Mouse (Mus musculus): ENCODE data around the gene Aspscr1. TPM values are rescaled to one million over a fixed set of nuclear protein-coding genes. Genes with fewer than 3 reads are reported as not detected.
A peak's percentile ranks its signal among the peaks of the same experiment; 100 is the strongest.

The Aspscr1 gene
- polyA plus RNA-seq, 1 experiment from 2014 or later, result 97.1 TPM

- WGBS, result 61% methylated on average over 8 of the region's 8 CpGs
- H3K27ac ChIP-seq (ENCODE audit: low read depth, low read length), result no peak overlapping the region
Measured at GRCm38 (mm10) chr11:120711980-120712604, 39.3 kb downstream of the Aspscr1 start.

GRCm38 (mm10) chr11:120712771-120713568, 40.2 kb downstream of the Aspscr1 start:
- peak; percentile 49 for ATAC-seq (replicated peaks; ENCODE audit: low FRiP score)
- Histone ChIP-seq H3K4me3 (ENCODE audit: low read depth, low read length) (peak overlapping the region; percentile 82), H3K4me2 (peak overlapping the region; percentile 99), H3K4me1 (replicated peaks; ENCODE audit: control insufficient read depth, insufficient read depth, low read length) (peaks cover 11% of the 10 kb centered on the region), H3K27me3 (replicated peaks; ENCODE audit: control insufficient read depth, insufficient read depth, low read length) (no peaks in the 10 kb centered on the region), H3K36me3 (ENCODE audit: control insufficient read depth, insufficient read depth, low read length) (peaks cover 24% of the 10 kb centered on the region), H3K9ac (ENCODE audit: low read depth, low read length) (peak overlapping the region; percentile 84), H3K27ac (ENCODE audit: low read depth, low read length) (peak overlapping the region; percentile 62), H3K9me3 (ENCODE audit: control insufficient read depth, low read length) (no peaks in the 10 kb centered on the region)
- WGBS, result under 1% methylated on average over 38 of the region's 38 CpGs
- DNase-seq (ENCODE audit: low spot score), result peak; percentile 78

More at GRCm38 (mm10) chr11:120711980-120712604, 39.3 kb downstream of the Aspscr1 start:
- no peak for ATAC-seq (replicated peaks; ENCODE audit: low FRiP score)
- Histone ChIP-seq H3K9ac (ENCODE audit: low read depth, low read length) (peak overlapping the region; percentile 84), H3K27me3 (replicated peaks; ENCODE audit: control insufficient read depth, insufficient read depth, low read length) (no peaks in the 10 kb centered on the region), H3K4me1 (replicated peaks; ENCODE audit: control insufficient read depth, insufficient read depth, low read length) (peaks cover 13% of the 10 kb centered on the region), H3K9me3 (ENCODE audit: control insufficient read depth, low read length) (no peaks in the 10 kb centered on the region), H3K4me3 (ENCODE audit: low read depth, low read length) (peak overlapping the region; percentile 82), H3K4me2 (peak overlapping the region; percentile 99), H3K36me3 (ENCODE audit: control insufficient read depth, insufficient read depth, low read length) (peaks cover 17% of the 10 kb centered on the region; the same call in 1 of the 2 replicates)
- no peak for DNase-seq (ENCODE audit: low spot score)

GRCm38 (mm10) chr11:120713580-120714518, 41.1 kb downstream of the Aspscr1 start, which contains the start of the genes Cenpx and Lrrc45:
TSS of gene Cenpx (minus strand) at chr11:120713738.
TSS of gene Lrrc45 (plus strand) at chr11:120713925.
- Histone ChIP-seq H3K36me3 (ENCODE audit: control insufficient read depth, insufficient read depth, low read length) (peaks cover 24% of the 10 kb centered on the region), H3K4me1 (replicated peaks; ENCODE audit: control insufficient read depth, insufficient read depth, low read length) (peaks cover 11% of the 10 kb centered on the region), H3K9me3 (ENCODE audit: control insufficient read depth, low read length) (no peaks in the 10 kb centered on the region), H3K4me3 (ENCODE audit: low read depth, low read length) (peak within 1 kb of the TSS; percentile 82), H3K27ac (ENCODE audit: low read depth, low read length) (peak within 1 kb of the TSS; percentile 62), H3K4me2 (peak within 1 kb of the TSS; percentile 99), H3K9ac (ENCODE audit: low read depth, low read length) (peak within 1 kb of the TSS; percentile 84), H3K27me3 (replicated peaks; ENCODE audit: control insufficient read depth, insufficient read depth, low read length) (no peaks in the 10 kb centered on the region)
- DNase-seq (ENCODE audit: low spot score), result peak; percentile 94
- 5% methylated on average over 53 of the region's 53 CpGs for WGBS
- peak; percentile 96 for ATAC-seq (replicated peaks; ENCODE audit: low FRiP score)

- DNase-seq (ENCODE audit: low spot score) (no peak), ATAC-seq (replicated peaks; ENCODE audit: low FRiP score) (no peak)
- Histone ChIP-seq H3K4me1 (replicated peaks; ENCODE audit: control insufficient read depth, insufficient read depth, low read length) (peaks cover 11% of the 10 kb centered on the region), H3K36me3 (ENCODE audit: control insufficient read depth, insufficient read depth, low read length) (peaks cover 23% of the 10 kb centered on the region), H3K9me3 (ENCODE audit: control insufficient read depth, low read length) (no peaks in the 10 kb centered on the region), H3K27ac (ENCODE audit: low read depth, low read length) (no peak overlapping the region), H3K4me3 (ENCODE audit: low read depth, low read length) (peak overlapping the region; percentile 82), H3K9ac (ENCODE audit: low read depth, low read length) (peak overlapping the region; percentile 79), H3K27me3 (replicated peaks; ENCODE audit: control insufficient read depth, insufficient read depth, low read length) (no peaks in the 10 kb centered on the region), H3K4me2 (peak overlapping the region; percentile 99)
- WGBS, result 45% methylated on average over 10 of the region's 10 CpGs
Measured at GRCm38 (mm10) chr11:120714546-120714945, 41.8 kb downstream of the Aspscr1 start.

GRCm38 (mm10) chr11:120715131-120715530, 42.4 kb downstream of the Aspscr1 start:
- WGBS, result 88% methylated on average over 9 of the region's 9 CpGs
- ATAC-seq (replicated peaks; ENCODE audit: low FRiP score) (no peak), DNase-seq (ENCODE audit: low spot score) (no peak)
- H3K9ac ChIP-seq (ENCODE audit: low read depth, low read length), result no peak overlapping the region
- no peak overlapping the region for H3K4me3 ChIP-seq (ENCODE audit: low read depth, low read length)
- peaks cover 24% of the 10 kb centered on the region for H3K36me3 ChIP-seq (ENCODE audit: control insufficient read depth, insufficient read depth, low read length)
- peak overlapping the region; percentile 99 for H3K4me2 ChIP-seq
- no peak overlapping the region for H3K27ac ChIP-seq (ENCODE audit: low read depth, low read length)
- H3K27me3 ChIP-seq (replicated peaks; ENCODE audit: control insufficient read depth, insufficient read depth, low read length), result no peaks in the 10 kb centered on the region
- H3K4me1 ChIP-seq (replicated peaks; ENCODE audit: control insufficient read depth, insufficient read depth, low read length), result peaks cover 11% of the 10 kb centered on the region
- H3K9me3 ChIP-seq (ENCODE audit: control insufficient read depth, low read length), result no peaks in the 10 kb centered on the region

GRCm38 (mm10) chr11:120719242-120719641, 46.5 kb downstream of the Aspscr1 start:
- no peaks in the 10 kb centered on the region for H3K9me3 ChIP-seq (ENCODE audit: control insufficient read depth, low read length)
- H3K36me3 ChIP-seq (ENCODE audit: control insufficient read depth, insufficient read depth, low read length), result peaks cover 19% of the 10 kb centered on the region
- no peak for ATAC-seq (replicated peaks; ENCODE audit: low FRiP score)
- H3K4me1 ChIP-seq (replicated peaks; ENCODE audit: control insufficient read depth, insufficient read depth, low read length), result peaks cover 25% of the 10 kb centered on the region
- no peak overlapping the region for H3K4me3 ChIP-seq (ENCODE audit: low read depth, low read length)
- H3K9ac ChIP-seq (ENCODE audit: low read depth, low read length), result no peak overlapping the region
- peaks cover 26% of the 10 kb centered on the region for H3K27me3 ChIP-seq (replicated peaks; ENCODE audit: control insufficient read depth, insufficient read depth, low read length)
- no peak overlapping the region for H3K27ac ChIP-seq (ENCODE audit: low read depth, low read length)
- no peak overlapping the region for H3K4me2 ChIP-seq
- DNase-seq (ENCODE audit: low spot score), result no peak
- WGBS, result 88% methylated on average over 9 of the region's 9 CpGs

- H3K4me3 ChIP-seq (ENCODE audit: low read depth, low read length), result no peak overlapping the region
- H3K27me3 ChIP-seq (replicated peaks; ENCODE audit: control insufficient read depth, insufficient read depth, low read length), result peaks cover 26% of the 10 kb centered on the region
- H3K9ac ChIP-seq (ENCODE audit: low read depth, low read length), result no peak overlapping the region
- H3K9me3 ChIP-seq (ENCODE audit: control insufficient read depth, low read length), result no peaks in the 10 kb centered on the region
- H3K27ac ChIP-seq (ENCODE audit: low read depth, low read length), result no peak overlapping the region
- H3K4me1 ChIP-seq (replicated peaks; ENCODE audit: control insufficient read depth, insufficient read depth, low read length), result peaks cover 21% of the 10 kb centered on the region
- DNase-seq (ENCODE audit: low spot score) (no peak), ATAC-seq (replicated peaks; ENCODE audit: low FRiP score) (no peak)
- WGBS, result 88% methylated on average over 13 of the region's 13 CpGs
- no peak overlapping the region for H3K4me2 ChIP-seq
- peaks cover 19% of the 10 kb centered on the region for H3K36me3 ChIP-seq (ENCODE audit: control insufficient read depth, insufficient read depth, low read length)
Measured at GRCm38 (mm10) chr11:120719841-120720376, 47.1 kb downstream of the Aspscr1 start.

GRCm38 (mm10) chr11:120720450-120720849, 47.7 kb downstream of the Aspscr1 start:
- Histone ChIP-seq H3K4me1 (replicated peaks; ENCODE audit: control insufficient read depth, insufficient read depth, low read length) (peaks cover 21% of the 10 kb centered on the region), H3K36me3 (ENCODE audit: control insufficient read depth, insufficient read depth, low read length) (peaks cover 17% of the 10 kb centered on the region), H3K27ac (ENCODE audit: low read depth, low read length) (no peak overlapping the region), H3K9ac (ENCODE audit: low read depth, low read length) (no peak overlapping the region; the same call in 1 of the 2 replicates), H3K27me3 (replicated peaks; ENCODE audit: control insufficient read depth, insufficient read depth, low read length) (peaks cover 26% of the 10 kb centered on the region), H3K9me3 (ENCODE audit: control insufficient read depth, low read length) (no peaks in the 10 kb centered on the region), H3K4me2 (peak overlapping the region; percentile 99), H3K4me3 (ENCODE audit: low read depth, low read length) (peak overlapping the region; percentile 62; the same call in 1 of the 2 replicates)
- ATAC-seq (replicated peaks; ENCODE audit: low FRiP score), result no peak; the same call in 1 of the 2 replicates
- DNase-seq (ENCODE audit: low spot score), result peak; percentile 85
- WGBS, result 13% methylated on average over 17 of the region's 17 CpGs

Measured in liver, embryonic 11.5 days (tissue).